Mouse (Mus musculus) limb, embryonic 13.5 days (tissue): Measurements from ENCODE around the gene Blnk. TPM values are rescaled to one million over a fixed set of nuclear protein-coding genes. Genes with fewer than 3 reads are reported as not detected.

Source experiments
- ATAC-seq: fragments of 200-750 bp; cut with Nextera tagmentation; 2 replicates; pipeline ENCODE4 v1.8.0; 2017; ENCODE audit warnings: low read depth, moderate number of reproducible peaks, moderate TSS enrichment; ENCODE audit not compliant: low FRiP score
- H3K27ac ChIP-seq: fragments of 300-500 bp; sonication (generic); 2 replicates; pipeline ENCODE4 v1.5.1; 2015; ENCODE audit warnings: inconsistent platforms, mild to moderate bottlenecking, moderate library complexity
- H3K27me3 ChIP-seq: fragments of 300-500 bp; sonication (generic); 2 replicates; pipeline ENCODE4 v1.6.1; 2015; ENCODE audit warnings: mild to moderate bottlenecking, inconsistent platforms
- H3K36me3 ChIP-seq: fragments of 300-500 bp; sonication (generic); 2 replicates; pipeline ENCODE4 v1.6.1; 2015; ENCODE audit warnings: inconsistent platforms, mild to moderate bottlenecking, moderate library complexity
- H3K4me1 ChIP-seq: fragments of 300-500 bp; sonication (generic); 2 replicates; pipeline ENCODE4 v1.6.1; 2015; ENCODE audit warnings: inconsistent platforms
- H3K4me2 ChIP-seq: fragments of 300-500 bp; sonication (generic); replicated peaks from 2 replicates; pipeline ENCODE4 v1.6.1; 2015; ENCODE audit warnings: inconsistent platforms, mild to moderate bottlenecking, moderate library complexity
- H3K4me3 ChIP-seq: fragments of 300-500 bp; sonication (generic); 2 replicates; pipeline ENCODE4 v1.5.1; 2015; ENCODE audit warnings: moderate library complexity, mild to moderate bottlenecking, inconsistent platforms
- H3K9ac ChIP-seq: fragments of 300-500 bp; sonication (generic); 2 replicates; pipeline ENCODE4 v1.6.1; 2015; ENCODE audit warnings: mild to moderate bottlenecking, inconsistent platforms
- H3K9me3 ChIP-seq: fragments of 300-500 bp; sonication (generic); 2 replicates; pipeline ENCODE4 v1.6.1; 2016; ENCODE audit warnings: inconsistent platforms
- WGBS: fragments of 180-500 bp; shearing (Covaris S2); methylation state at CpG from one replicate; pipeline ENCODE4 v1.1.7; 2015; 5-methylcytosine and 5-hydroxymethylcytosine counted together
- polyA plus RNA-seq: library from polyadenylated mRNA; unstranded; fragments of >200 nt; fragmentation: Nextera tagmentation; extraction: Ambion mirVana; gene quantifications from 2 replicates; pipeline ENCODE4 v1.2.1, GENCODE M21; 2015

Gene Blnk
- polyA plus RNA-seq, 1 experiment from 2014 or later: 0.66 TPM

- Histone ChIP-seq H3K36me3 (no peaks in the 10 kb centered on the region), H3K4me2 (no peak overlapping the region), H3K27me3 (no peaks in the 10 kb centered on the region; the same call in 1 of the 2 replicates), H3K27ac (no peak overlapping the region), H3K4me3 (no peak overlapping the region), H3K4me1 (peaks cover 26% of the 10 kb centered on the region), H3K9me3 (peaks cover 5% of the 10 kb centered on the region; the same call in 1 of the 2 replicates), H3K9ac (no peak overlapping the region)
- no peak for ATAC-seq
- WGBS: 48% methylated on average over 5 of the region's 5 CpGs
These were observed 4.3 kb upstream of the Blnk start for GRCm38 (mm10) chr19:40998469-40999170.

- no peak overlapping the region for H3K9ac ChIP-seq
- no peaks in the 10 kb centered on the region; the same call in 1 of the 2 replicates for H3K27me3 ChIP-seq
- no peak overlapping the region for H3K4me3 ChIP-seq
- H3K27ac ChIP-seq: no peak overlapping the region
- no peak for ATAC-seq
- no peaks in the 10 kb centered on the region for H3K36me3 ChIP-seq
- peaks cover 35% of the 10 kb centered on the region for H3K4me1 ChIP-seq
- 88% methylated on average over 6 of the region's 6 CpGs for WGBS
- no peaks in the 10 kb centered on the region for H3K9me3 ChIP-seq
- H3K4me2 ChIP-seq: no peak overlapping the region
These were observed 2.4 kb upstream of the Blnk start for GRCm38 (mm10) chr19:40996722-40997121.

GRCm38 (mm10) chr19:40995449-40996401 lies 1.4 kb upstream of the Blnk start:
- Histone ChIP-seq H3K27ac (no peak overlapping the region), H3K9ac (no peak overlapping the region), H3K36me3 (no peaks in the 10 kb centered on the region), H3K9me3 (no peaks in the 10 kb centered on the region), H3K4me1 (peaks cover 35% of the 10 kb centered on the region), H3K4me2 (no peak overlapping the region), H3K4me3 (no peak overlapping the region), H3K27me3 (no peaks in the 10 kb centered on the region; the same call in 1 of the 2 replicates)
- 32% methylated on average over 21 of the region's 21 CpGs for whole genome bisulfite sequencing
- ATAC-seq: peak; percentile 57; the same call in 1 of the 2 replicates

GRCm38 (mm10) chr19:40994911-40995310 lies 576 bp upstream of the Blnk start:
- ATAC-seq: no peak
- Histone ChIP-seq H3K36me3 (no peaks in the 10 kb centered on the region), H3K4me2 (no peak overlapping the region), H3K4me1 (peaks cover 35% of the 10 kb centered on the region), H3K27ac (no peak overlapping the region), H3K4me3 (no peak overlapping the region), H3K9me3 (no peaks in the 10 kb centered on the region), H3K9ac (no peak overlapping the region), H3K27me3 (no peaks in the 10 kb centered on the region; the same call in 1 of the 2 replicates)
- 65% methylated on average over 7 of the region's 7 CpGs for WGBS

- Histone ChIP-seq H3K27ac (no peak overlapping the region), H3K36me3 (no peaks in the 10 kb centered on the region), H3K4me2 (no peak overlapping the region), H3K9ac (no peak overlapping the region), H3K4me3 (no peak overlapping the region), H3K27me3 (no peaks in the 10 kb centered on the region; the same call in 1 of the 2 replicates), H3K9me3 (no peaks in the 10 kb centered on the region), H3K4me1 (peaks cover 35% of the 10 kb centered on the region)
- 88% methylated on average over 5 of the region's 5 CpGs for WGBS
- no peak for ATAC-seq
These were observed 979 bp downstream of the Blnk start for GRCm38 (mm10) chr19:40993356-40993755.

- no peak overlapping the region for H3K9ac ChIP-seq
These were observed 1.8 kb downstream of the Blnk start for GRCm38 (mm10) chr19:40992517-40993044.

GRCm38 (mm10) chr19:40992096-40992495 lies 2.2 kb downstream of the Blnk start:
- no peak overlapping the region for H3K9ac ChIP-seq
- no peak overlapping the region for H3K4me3 ChIP-seq
- no peaks in the 10 kb centered on the region for H3K36me3 ChIP-seq
- ATAC-seq: no peak
- peaks cover 35% of the 10 kb centered on the region for H3K4me1 ChIP-seq
- H3K4me2 ChIP-seq: no peak overlapping the region
- H3K27ac ChIP-seq: no peak overlapping the region
- H3K9me3 ChIP-seq: no peaks in the 10 kb centered on the region
- 47% methylated on average over 11 of the region's 11 CpGs for WGBS
- no peaks in the 10 kb centered on the region; the same call in 1 of the 2 replicates for H3K27me3 ChIP-seq

More at GRCm38 (mm10) chr19:40992517-40993044, 1.8 kb downstream of the Blnk start:
- Histone ChIP-seq H3K27me3 (no peaks in the 10 kb centered on the region; the same call in 1 of the 2 replicates), H3K27ac (no peak overlapping the region), H3K4me3 (no peak overlapping the region), H3K4me2 (no peak overlapping the region), H3K36me3 (no peaks in the 10 kb centered on the region), H3K4me1 (peaks cover 35% of the 10 kb centered on the region), H3K9me3 (no peaks in the 10 kb centered on the region)
- no peak for ATAC-seq
- WGBS: 56% methylated on average over 8 of the region's 8 CpGs

- peaks cover 35% of the 10 kb centered on the region for H3K4me1 ChIP-seq
- no peak overlapping the region for H3K9ac ChIP-seq
- no peaks in the 10 kb centered on the region; the same call in 1 of the 2 replicates for H3K27me3 ChIP-seq
- H3K36me3 ChIP-seq: no peaks in the 10 kb centered on the region
- H3K27ac ChIP-seq: no peak overlapping the region
- no peaks in the 10 kb centered on the region for H3K9me3 ChIP-seq
- no peak for ATAC-seq
- H3K4me3 ChIP-seq: no peak overlapping the region
- 61% methylated on average over 7 of the region's 7 CpGs for WGBS
- H3K4me2 ChIP-seq: no peak overlapping the region
These were observed 2.7 kb downstream of the Blnk start for GRCm38 (mm10) chr19:40991626-40992025.

GRCm38 (mm10) chr19:40990781-40991343 lies 3.5 kb downstream of the Blnk start:
- H3K9ac ChIP-seq: no peak overlapping the region
- 88% methylated on average over 17 of the region's 17 CpGs for WGBS
- H3K4me1 ChIP-seq: peaks cover 31% of the 10 kb centered on the region

GRCm38 (mm10) chr19:40989961-40990600 lies 4.3 kb downstream of the Blnk start:
- H3K36me3 ChIP-seq: no peaks in the 10 kb centered on the region
- no peak overlapping the region for H3K9ac ChIP-seq
- no peak overlapping the region for H3K27ac ChIP-seq
- no peak overlapping the region for H3K4me2 ChIP-seq
- no peaks in the 10 kb centered on the region for H3K27me3 ChIP-seq
- WGBS: 83% methylated on average over 9 of the region's 9 CpGs
- H3K9me3 ChIP-seq: no peaks in the 10 kb centered on the region
- H3K4me1 ChIP-seq: peaks cover 23% of the 10 kb centered on the region
- H3K4me3 ChIP-seq: no peak overlapping the region
- no peak for ATAC-seq

More at GRCm38 (mm10) chr19:40990781-40991343, 3.5 kb downstream of the Blnk start:
- Histone ChIP-seq H3K27me3 (no peaks in the 10 kb centered on the region; the same call in 1 of the 2 replicates), H3K27ac (no peak overlapping the region), H3K9me3 (no peaks in the 10 kb centered on the region), H3K4me2 (no peak overlapping the region), H3K4me3 (no peak overlapping the region), H3K36me3 (no peaks in the 10 kb centered on the region)
- no peak for ATAC-seq

GRCm38 (mm10) chr19:40988856-40989255 lies 5.5 kb downstream of the Blnk start:
- H3K9ac ChIP-seq: no peak overlapping the region
- H3K27me3 ChIP-seq: no peaks in the 10 kb centered on the region
- H3K9me3 ChIP-seq: no peaks in the 10 kb centered on the region
- no peaks in the 10 kb centered on the region for H3K36me3 ChIP-seq
- no peak overlapping the region for H3K27ac ChIP-seq
- 73% methylated on average over 5 of the region's 5 CpGs for WGBS
- no peak overlapping the region for H3K4me3 ChIP-seq
- ATAC-seq: no peak
- H3K4me1 ChIP-seq: peaks cover 11% of the 10 kb centered on the region
- no peak overlapping the region for H3K4me2 ChIP-seq
